Mouse (Mus musculus) right cerebral cortex, postnatal 4 days (tissue): ENCODE results near the gene Capn3.

Source experiments
- DNase-seq: peaks from one replicate; pipeline ENCODE4 v3.0.0-alpha.2; 2022

Capn3 gene

DNA sequence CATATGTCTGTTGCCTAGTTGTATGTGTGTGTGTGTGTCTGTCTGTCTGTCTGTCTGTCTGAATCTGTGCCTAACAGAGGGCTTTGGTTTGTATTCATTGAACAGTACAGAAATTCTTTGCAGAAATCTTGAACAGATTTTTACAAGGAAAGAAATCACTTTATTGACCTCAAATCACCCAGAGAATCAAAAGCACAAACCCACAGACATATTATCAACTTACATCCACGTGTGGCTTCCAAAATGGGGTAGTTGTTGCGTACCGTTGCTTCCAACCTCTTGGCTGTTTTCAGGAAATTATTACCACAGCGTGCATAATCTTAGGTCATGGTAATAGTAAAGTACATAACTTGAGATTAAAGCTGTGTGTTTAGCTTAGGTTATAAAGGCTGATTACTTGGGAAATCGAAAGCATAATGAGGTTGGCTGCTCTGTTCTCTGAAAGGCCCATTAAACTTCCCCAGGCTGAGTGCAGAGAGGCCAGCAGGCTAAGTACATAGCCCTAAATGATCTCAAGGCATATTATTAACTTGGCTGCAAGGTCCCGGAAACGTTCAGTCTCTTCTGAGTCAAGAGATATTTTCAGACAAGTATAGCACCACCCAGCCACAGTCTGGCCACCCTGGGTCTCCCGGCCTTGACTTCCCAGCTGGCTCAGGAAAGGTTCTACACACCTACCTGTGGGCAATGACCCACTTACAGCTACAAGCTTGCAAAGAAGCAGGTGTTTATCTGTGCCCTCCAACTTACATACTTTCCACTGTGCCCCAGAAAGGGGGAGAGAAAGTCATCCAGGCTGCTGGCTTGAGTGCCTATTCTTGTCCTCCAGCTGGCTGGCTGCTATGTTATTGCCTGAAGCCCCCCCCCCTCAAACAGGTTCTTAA, 26.9 kb downstream of the Capn3 start:
- DNase-seq, result no peak

DNA sequence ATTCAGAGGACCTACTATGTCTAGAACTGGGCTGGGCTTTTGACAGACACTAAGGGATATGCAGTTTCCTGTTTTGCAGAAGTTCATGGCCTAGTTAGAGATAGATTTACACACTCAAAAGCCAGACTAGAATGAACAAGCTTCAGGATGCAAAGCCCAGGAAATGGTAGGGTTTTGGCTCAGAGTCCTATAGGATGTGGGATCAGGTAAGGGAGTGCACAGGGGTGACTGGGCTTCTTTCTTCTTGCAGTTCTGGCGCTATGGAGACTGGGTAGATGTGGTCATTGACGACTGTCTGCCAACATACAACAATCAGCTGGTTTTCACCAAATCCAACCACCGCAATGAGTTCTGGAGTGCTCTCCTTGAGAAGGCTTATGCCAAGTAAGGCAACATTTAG, 28.4 kb downstream of the Capn3 start:
- no peak for DNase-seq

DNA sequence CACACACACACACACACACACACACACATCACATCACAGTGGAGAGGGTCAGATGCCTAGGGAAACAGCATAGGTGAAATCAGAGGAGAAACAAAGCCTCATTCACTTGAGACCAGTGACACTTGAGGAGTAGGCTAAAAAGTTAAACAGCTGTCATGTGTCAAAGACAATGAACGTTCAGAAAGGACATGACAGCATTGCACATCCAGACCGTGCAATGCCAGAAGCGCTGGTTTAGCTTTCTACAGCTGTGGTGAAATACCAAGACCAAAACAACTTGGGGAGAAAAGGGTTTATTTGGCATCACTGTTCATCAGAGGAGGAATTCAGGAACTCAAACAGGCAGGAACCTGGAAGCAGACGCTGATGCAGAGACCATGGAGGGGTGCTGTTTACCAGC, 37.4 kb downstream of the Capn3 start:
- no peak for DNase-seq

DNA sequence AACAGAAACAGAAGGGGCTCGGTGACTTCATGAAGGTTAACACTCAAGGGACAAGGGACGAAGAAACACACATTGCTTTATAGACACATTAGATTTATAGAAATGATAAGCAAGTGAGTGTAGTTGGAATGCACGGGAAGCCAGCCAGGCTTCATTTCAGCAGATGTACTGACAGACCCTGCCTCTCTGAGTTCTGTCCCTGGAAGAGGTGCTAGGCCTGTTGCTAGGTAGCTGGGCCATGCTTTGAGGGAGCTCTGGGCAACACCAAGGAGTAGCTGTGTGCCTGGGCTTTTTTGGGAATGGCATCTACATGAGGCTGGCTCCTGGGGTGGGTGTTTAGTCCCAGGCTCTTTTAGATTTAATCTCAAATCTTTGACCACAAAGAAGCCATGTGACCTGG, 40.7 kb downstream of the Capn3 start:
- peak; percentile 56 for DNase-seq

DNA sequence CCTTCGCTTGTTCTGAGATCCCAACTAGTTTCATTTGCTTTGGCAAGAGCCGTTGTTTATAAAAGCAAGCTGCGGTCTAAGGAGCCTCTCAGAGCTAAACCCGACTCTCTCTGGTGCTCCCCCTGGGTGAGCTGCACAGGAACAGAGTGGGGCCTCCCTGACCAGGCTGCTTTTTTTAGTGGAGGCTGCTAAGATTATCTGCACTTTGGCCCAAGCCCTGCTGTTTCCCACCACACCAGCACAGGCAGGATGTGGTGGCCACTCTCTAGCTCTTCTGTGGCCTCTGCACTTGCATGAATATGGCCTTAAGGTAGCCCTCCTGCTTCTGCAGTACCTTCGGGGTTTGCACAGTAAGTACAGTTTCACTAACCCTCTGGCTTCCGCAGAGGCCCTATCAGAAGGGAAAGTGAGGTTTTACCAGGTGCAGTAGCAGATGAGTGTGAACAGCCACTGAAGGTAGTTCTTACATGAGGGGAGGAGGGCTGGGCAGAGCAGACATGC, 44.2 kb downstream of the Capn3 start:
- no peak for DNase-seq

DNA sequence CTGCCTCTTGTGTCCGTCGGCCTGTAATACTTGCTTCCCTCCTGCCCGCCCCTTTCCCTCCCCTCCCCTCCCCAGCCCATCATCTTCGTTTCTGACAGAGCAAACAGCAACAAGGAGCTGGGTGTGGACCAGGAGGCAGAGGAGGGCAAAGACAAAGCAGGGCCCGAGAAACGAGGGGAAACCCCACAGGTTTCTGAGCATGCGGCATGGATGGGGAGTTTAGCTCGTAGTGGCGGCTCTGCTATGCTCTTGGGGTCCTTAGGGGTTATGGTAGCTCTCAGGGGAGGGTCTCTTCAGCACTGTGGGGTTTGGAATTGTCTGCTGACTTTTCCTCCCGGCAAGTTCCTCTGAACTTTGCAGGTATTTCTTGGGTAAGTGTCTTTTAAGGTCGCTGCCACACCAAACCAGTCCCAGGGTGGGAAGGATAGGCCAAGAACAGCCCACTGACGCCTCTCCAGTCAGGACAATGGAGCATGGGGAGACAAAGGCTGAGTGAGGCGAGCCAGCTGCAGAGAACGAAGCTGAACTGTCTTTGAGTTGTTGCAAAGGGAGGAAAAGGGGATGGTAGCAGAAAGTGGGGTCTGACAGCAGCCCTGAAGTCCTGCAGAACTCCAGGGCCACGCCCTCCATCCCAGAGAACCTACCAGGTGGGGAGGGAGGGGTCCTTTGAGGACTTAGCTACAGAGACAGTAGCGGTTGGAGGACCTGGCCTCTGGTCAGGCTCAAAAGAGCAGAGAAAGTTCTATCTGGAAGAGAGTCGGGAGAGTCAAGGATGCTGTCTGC, 45.5 kb downstream of the Capn3 start:
- DNase-seq, result no peak

DNA sequence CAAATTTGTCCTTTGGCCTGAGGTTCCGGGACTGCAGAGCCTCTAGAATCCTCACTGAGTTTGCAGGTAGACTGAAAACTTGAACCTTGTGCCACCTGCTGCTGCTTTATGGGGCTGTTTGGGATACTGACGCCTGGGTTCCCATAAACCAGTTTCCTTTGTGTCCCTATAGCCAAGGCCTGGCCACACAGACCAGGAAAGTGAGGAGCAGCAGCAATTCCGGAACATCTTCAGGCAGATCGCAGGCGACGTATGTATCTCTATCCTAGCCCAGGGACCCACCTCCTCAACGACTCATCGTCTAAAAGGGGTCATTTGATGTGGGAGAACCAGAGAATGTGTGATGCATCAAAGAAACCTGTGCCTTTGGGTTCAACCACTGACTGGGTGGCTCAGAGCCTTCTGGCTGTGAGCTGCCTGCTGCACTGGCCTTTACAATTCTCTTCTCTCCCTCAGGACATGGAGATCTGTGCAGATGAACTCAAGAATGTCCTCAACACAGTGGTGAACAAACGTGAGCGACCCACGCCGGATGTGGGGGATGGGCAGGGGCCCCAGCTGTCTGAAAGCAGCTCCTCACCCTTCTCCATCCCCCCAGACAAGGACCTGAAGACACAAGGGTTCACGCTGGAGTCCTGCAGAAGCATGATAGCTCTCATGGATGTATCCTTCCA, 46.2 kb downstream of the Capn3 start:
- no peak for DNase-seq

DNA sequence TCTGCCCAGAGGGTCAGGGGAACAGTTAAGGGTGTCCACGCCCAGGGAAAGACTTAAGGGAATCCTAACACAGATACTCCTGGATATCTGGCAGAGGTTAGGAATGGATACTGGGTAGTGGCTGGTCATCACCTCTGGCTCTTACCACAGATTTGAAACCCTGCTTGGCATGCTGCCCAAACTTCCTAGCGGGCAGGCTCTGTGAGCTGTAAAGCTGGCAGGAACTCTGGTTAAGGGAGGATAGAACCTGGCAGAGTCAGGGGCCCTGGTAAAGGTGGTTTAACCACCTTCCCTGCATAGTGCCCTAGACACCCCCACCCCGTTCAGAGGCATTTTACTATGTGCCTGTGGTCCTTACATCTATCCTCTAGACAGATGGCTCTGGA, 46.8 kb downstream of the Capn3 start:
- DNase-seq, result peak; percentile 38

DNA sequence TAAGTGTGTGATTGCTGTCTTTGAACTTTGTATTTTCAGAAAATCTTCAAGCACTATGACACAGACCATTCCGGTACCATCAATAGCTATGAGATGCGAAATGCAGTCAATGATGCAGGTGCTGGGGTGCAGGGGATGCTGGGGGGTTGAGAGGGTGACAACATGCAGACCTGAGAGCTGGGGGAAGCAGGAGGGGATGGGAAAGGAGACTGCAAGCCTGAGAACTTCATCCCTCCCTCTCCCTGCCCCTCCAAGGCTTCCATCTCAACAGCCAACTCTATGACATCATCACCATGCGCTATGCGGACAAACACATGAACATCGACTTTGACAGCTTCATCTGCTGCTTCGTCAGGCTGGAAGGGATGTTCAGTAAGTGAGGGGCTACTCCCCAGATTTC, 47.3 kb downstream of the Capn3 start:
- DNase-seq, result no peak

DNA sequence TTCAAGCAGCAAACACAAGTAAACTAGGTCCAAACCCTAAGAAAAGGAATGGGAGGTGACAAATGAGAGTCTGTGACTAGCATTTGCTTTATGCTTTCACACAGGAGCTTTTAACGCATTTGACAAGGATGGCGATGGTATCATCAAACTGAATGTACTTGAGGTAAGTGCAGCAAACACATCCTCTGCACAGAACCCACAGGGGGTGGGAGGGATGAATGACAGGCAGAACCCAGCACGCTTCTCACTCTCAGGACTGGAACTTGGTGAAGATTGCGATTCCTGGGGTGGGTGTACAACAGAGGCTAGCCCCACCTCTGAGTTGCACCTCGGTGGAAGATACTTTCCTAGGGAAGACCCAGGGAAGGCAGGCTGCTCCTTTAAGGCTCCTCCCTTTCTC, 48.2 kb downstream of the Capn3 start:
- no peak for DNase-seq

DNA sequence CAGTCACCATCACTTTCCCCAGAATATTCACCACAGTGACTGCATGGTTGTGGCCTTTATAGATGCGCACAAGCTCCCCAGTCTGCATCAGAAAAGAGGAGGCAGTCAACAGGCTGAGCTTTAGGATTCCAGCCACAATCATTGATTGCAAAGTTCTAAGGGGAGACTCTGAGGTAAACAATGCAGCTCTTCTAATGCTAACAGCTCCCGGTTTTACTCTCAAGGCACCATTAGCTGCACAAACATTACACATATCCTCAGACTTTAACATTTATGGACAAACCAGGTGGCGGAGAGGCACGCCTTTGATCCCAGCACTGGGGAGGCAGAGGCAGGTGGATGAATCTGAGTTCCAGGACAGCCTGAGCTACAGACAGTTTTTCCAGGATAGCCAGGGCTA, 58.4 kb downstream of the Capn3 start:
- DNase-seq, result no peak

DNA sequence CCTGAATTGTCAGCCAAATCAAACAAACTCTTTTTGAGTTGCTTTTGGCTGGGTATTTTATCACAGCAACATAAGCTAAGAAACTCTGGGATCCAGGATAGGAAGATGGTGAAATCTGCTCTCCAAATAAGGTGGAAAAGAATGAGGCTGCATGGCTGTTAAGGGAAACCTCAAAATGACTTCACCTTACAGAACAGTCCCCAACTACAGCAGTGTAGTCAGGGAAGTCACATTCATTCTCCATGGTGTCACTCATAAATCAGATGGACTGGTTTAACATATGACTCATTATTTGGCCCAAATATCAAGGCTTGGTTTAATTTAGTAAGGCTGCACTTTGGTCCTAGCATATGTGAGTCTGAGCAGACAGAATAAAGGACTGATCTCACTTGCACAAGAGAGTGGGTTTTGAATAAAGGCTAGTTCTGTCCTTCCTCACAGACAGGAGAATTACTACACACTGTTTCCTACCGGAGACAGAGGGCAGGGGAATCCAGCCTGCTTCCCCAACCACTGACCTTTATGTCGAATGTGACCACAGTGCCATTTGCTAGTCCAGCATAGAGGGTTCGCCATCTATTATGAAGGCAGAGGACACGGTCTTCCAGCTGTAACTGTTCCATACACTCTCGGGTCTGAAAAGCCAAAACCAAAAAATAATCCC, 62.9 kb downstream of the Capn3 start:
- no peak for DNase-seq

DNA sequence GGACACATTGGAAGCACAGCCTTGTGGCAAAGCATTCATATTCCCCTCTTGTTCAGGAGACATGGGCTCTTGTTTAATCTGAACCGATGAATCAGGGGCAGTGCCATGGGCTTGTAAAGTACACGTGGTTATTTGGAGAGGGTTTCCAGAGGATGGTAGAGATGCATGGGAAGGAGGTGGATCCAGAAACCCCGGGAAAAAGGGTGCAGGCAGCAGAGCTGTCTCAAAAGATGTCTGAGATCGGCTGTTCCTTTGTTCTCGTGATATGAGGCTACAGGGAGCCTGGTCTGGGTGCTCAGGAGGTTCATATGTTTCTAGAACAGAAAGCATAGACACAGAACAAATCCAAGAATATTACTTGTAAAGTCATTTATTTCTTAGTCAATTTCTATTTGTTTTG, 71.0 kb downstream of the Capn3 start:
- no peak for DNase-seq

DNA sequence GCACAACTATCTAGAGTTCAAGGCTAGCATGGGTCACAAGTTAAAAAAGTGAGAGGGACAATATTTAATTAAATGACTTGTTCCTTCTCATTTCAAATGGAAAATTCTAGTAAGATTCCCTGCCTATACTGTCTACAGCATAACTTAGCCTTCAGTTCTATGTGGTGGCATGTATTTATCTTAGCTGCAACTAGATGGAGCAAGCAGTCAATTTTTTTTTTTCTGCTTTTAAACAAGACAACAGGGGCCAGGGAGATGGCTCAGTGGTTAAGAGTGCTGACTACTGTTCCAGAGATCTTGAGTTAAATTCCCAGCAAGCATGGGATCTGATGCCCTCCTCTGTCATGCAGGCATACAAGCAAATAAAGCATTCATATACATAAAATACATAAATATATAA, 73.7 kb downstream of the Capn3 start:
- no peak for DNase-seq

DNA sequence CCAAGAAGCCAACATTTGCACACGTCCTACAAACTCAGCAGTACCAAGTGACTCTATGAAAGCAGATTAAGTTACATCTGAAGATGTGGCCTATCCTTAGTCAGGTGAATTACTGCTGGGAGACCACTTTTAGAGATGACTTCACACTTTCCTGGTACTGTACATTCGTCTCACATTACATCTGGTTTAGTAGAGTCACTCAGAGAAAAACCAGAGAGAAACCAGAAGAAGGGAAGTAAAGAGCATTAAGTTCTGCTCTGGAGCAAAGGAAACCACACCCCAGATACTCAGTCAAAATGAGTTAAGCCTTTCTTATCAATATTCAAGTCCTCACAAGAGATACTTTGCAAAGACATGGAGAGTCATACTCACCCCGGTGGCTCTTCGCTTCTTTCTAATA, 75.4 kb downstream of the Capn3 start:
- DNase-seq, result no peak

DNA sequence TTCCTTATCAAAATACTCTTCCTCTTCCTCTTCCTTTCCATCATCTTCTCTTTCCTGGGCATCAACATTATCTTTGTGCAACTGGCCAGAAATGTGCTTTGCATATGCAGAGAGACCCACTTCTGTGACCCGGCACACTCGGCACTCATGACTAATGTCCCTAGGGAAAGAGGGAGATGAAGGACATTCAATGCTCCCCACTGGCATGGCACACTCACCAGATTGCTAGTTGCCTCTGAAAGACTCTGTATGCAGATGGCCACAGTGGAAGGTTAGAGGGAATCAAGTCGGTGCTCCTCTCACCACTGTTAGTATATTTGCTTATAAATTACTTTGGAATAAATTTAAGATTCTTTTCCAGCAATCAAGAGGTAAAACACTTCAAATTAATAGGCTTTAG, 83.5 kb downstream of the Capn3 start:
- DNase-seq, result no peak

DNA sequence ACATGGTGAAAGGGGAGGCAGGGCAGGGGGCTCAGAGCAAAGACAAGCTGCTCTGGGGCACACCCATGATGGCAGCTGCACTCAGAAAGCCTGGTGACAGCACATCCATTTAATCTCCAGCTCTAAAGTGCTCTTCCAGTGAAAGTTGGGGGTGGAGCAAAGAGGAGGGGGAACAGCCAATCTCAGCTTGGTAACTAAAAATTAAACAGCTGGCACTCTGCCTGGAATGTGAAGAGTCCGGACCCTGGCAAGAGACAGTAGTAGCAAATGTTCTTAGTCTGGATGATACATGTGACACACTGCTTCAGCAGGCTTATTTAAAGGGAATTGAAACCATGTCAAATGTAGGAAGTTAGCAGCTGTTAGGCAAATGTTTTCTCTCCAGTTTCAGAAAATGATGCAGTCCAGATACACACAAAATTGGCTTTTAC, 84.0 kb downstream of the Capn3 start:
- DNase-seq, result peak; percentile 51

DNA sequence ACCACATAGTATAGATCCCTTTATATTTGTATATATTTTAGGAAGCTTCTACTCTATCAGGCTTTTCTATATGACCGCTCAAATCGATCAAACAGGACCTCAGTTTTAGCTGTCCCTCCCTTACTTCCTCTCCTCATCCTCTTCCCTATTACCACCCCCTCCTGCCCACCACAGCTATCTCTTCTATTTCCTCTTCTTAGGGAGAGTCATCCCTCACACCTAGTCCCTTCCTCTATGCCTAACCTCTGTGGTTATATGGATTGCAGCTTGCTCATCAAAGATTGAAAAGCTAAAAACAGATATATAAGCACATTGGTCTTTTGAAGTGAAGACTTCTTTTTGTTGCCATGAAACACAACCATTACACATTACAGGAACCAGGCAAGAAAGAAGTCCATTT, 88.9 kb downstream of the Capn3 start:
- no peak for DNase-seq
